Mouse (Mus musculus) myocyte (in vitro differentiated cells): ENCODE measurements around the gene Ctnnb1.

Experiments
- POLR2A ChIP-seq: IDR thresholded peaks from one replicate; pipeline ENCODE4 v1.6.1; 2011; ENCODE audit warnings: low read depth, mild to moderate bottlenecking, control low read depth, moderate library complexity; ENCODE audit not compliant: insufficient read length
- POLR2AphosphoS2 ChIP-seq: IDR thresholded peaks from one replicate; pipeline ENCODE4 v1.6.1; 2011; ENCODE audit warnings: low read depth, control low read depth; ENCODE audit not compliant: insufficient read length
- TCF12 ChIP-seq: IDR thresholded peaks from one replicate; pipeline ENCODE4 v1.6.1; 2011; ENCODE audit warnings: mild to moderate bottlenecking, control low read depth; ENCODE audit not compliant: poor library complexity, insufficient read depth, severe bottlenecking
- TCF3 ChIP-seq: IDR thresholded peaks from one replicate; pipeline ENCODE4 v1.6.1; 2011; ENCODE audit warnings: low read depth, control low read depth; ENCODE audit not compliant: insufficient read length
- USF1 ChIP-seq: IDR thresholded peaks from one replicate; pipeline ENCODE4 v1.6.1; 2011; ENCODE audit warnings: low read depth, mild to moderate bottlenecking, control low read depth, moderate library complexity

GRCm38 (mm10) chr9:120896502-120896901 lies 32.5 kb upstream of the Ctnnb1 start:
- TF ChIP-seq USF1 (no peak), POLR2A (no peak), POLR2AphosphoS2 (no peak), TCF3 (no peak), TCF12 (no peak)
